Comparison of ENCODE assay signal across 8 mouse cellular contexts in genomic region chr2:35506311-35507190, GRCm38 (mm10). TPM values are rescaled to one million over a fixed set of nuclear protein-coding genes. Genes with fewer than 3 reads are reported as not detected.
DNase-seq lines count a peak whose midpoint lies in the region; ATAC-seq and TF ChIP-seq lines count a peak whose summit lies in the region.

No protein-coding gene starts in this region.

- peak; percentile 36 for ATAC-seq in common myeloid progenitor, adult 5-6 weeks (replicated peaks; ENCODE audit: low read depth, poor library complexity, severe bottlenecking)

- no peak; the same call in 1 of the 2 replicates for TF ChIP-seq CTCF in left cerebral cortex, adult 2 months (IDR thresholded peaks at IDR 0.05)

- H3K4me3 ChIP-seq in left cerebral cortex, adult 2 months, result no peak overlapping the region

- DNase-seq in left cerebral cortex, adult 2 months (ENCODE audit: extremely low spot score in 1 of 2, low spot score in 2 of 2), result peak; percentile 29 to 36
- DNase-seq in left cerebral cortex, adult 11 months (ENCODE audit: low spot score), result no peak
- peak; percentile 46 to 51 for DNase-seq in layer of hippocampus, adult 8-10 months (ENCODE audit: low spot score in 2 of 2)
- peak; percentile 61 for DNase-seq in lung, postnatal 25 days (ENCODE audit: low spot score)
- peak; percentile 66 for DNase-seq in thymus, postnatal 0 days (ENCODE audit: low spot score)
- no peak for DNase-seq in Muller cell, postnatal 12 days (ENCODE audit: inconsistent ontology term)
- no peak for DNase-seq in retina, postnatal 1 day

- H3K27ac ChIP-seq in left cerebral cortex, adult 2 months, result peak overlapping the region; percentile 70

- intact Hi-C loops in left cerebral cortex, adult 2 months (cut with DNase I), result loop anchor here (5.0 kb wide), 2 partner anchors 44 to 209 kb away; partner anchors contain the start of gene Ggta1

RNA-seq across cellular contexts. Expression of gene Ggta1, which starts 43.5 kb away (rescaled TPM):
- 1 to 10 TPM; 2.6 to 4.0 TPM for total RNA-seq in left cerebral cortex, adult 2 months (2021)
- total RNA-seq in common myeloid progenitor, adult 5-6 weeks (2017), result 64.2 and 72.5 TPM in 2 replicates
- 10 to 100 TPM in 2 of 4 experiments, 1 to 10 TPM in 2; 2.6 to 16.0 (median 6.7) TPM for total RNA-seq in layer of hippocampus, adult 8-10 months (2022)
- polyA plus RNA-seq in thymus, postnatal 0 days (2015; fragmentation: Nextera tagmentation; extraction: Ambion mirVana), result 26.2 and 27.3 TPM in 2 replicates

RNA-seq across cellular contexts. Expression of gene Dab2ip, which starts 51.5 kb away (rescaled TPM):
- total RNA-seq in left cerebral cortex, adult 2 months (2021), result 100 to 1,000 TPM; 144 to 152 TPM
- 4.2 and 10.1 TPM in 2 replicates for total RNA-seq in common myeloid progenitor, adult 5-6 weeks (2017)
- total RNA-seq in layer of hippocampus, adult 8-10 months (2022), result 10 to 100 TPM; 87.5 to 90.5 (median 89.7) TPM
- 15.4 and 19.0 TPM in 2 replicates for polyA plus RNA-seq in thymus, postnatal 0 days (2015; fragmentation: Nextera tagmentation; extraction: Ambion mirVana)

Comparison
In these comparisons a context has a peak if more than half of its experiments do, and no peak if none do; other contexts are left out.
1. DNase-seq: peak in left cerebral cortex, adult 2 months (2 of 2), layer of hippocampus, adult 8-10 months (2 of 2), lung, postnatal 25 days (single experiment) and thymus, postnatal 0 days (single experiment); none in left cerebral cortex, adult 11 months (single experiment), Muller cell, postnatal 12 days (single experiment) and retina, postnatal 1 day (single experiment).